Mouse (Mus musculus) T-helper 17 cell (primary cell): ENCODE data around the gene Slc7a9.

ENCODE experiments used
- in situ Hi-C, 2 experiments: fragments of 300-600 bp; cut with MboI, MseI; formaldehyde crosslinking; loops; 1 replicate in 1 of 2; 2 replicates in 1 of 2; pipeline ENCODE4 v1.15.1; 2025; ENCODE audit warnings: high pct_unique_total_duplicates in 2 of 2

Slc7a9 gene

GRCm38 (mm10) chr7:35447996-35448846 is at the start of gene Slc7a9:
Slc7a9 (plus strand) TSS chr7:35448796.
- in situ Hi-C loops = no loop called here

- in situ Hi-C loops = no loop called here
Observed at GRCm38 (mm10) chr7:35401169-35401568, 47.4 kb upstream of the Slc7a9 start.

GRCm38 (mm10) chr7:35415226-35415625 is 33.4 kb upstream of the Slc7a9 start:
- in situ Hi-C loops = no loop called here

GRCm38 (mm10) chr7:35415801-35416653 is 32.6 kb upstream of the Slc7a9 start:
- in situ Hi-C loops = no loop called here

GRCm38 (mm10) chr7:35416654-35416948 is 32.0 kb upstream of the Slc7a9 start:
- in situ Hi-C loops = no loop called here

- in situ Hi-C loops = no loop called here
Observed at GRCm38 (mm10) chr7:35423071-35423470, 25.5 kb upstream of the Slc7a9 start.

- in situ Hi-C loops = no loop called here
Observed at GRCm38 (mm10) chr7:35428146-35428545, 20.4 kb upstream of the Slc7a9 start.

GRCm38 (mm10) chr7:35435266-35435665 is 13.3 kb upstream of the Slc7a9 start:
- in situ Hi-C loops = no loop called here

GRCm38 (mm10) chr7:35447501-35447900 is 1.1 kb upstream of the Slc7a9 start:
- in situ Hi-C loops = no loop called here

GRCm38 (mm10) chr7:35448867-35449266 is 271 bp downstream of the Slc7a9 start:
- in situ Hi-C loops = no loop called here

- in situ Hi-C loops = no loop called here
Observed at GRCm38 (mm10) chr7:35456091-35456814, 7.7 kb downstream of the Slc7a9 start.

- in situ Hi-C loops = no loop called here
Observed at GRCm38 (mm10) chr7:35460971-35461370, 12.4 kb downstream of the Slc7a9 start.

GRCm38 (mm10) chr7:35465027-35465426 is 16.4 kb downstream of the Slc7a9 start:
- in situ Hi-C loops = no loop called here

GRCm38 (mm10) chr7:35467856-35468255 is 19.3 kb downstream of the Slc7a9 start:
- in situ Hi-C loops = no loop called here

GRCm38 (mm10) chr7:35470794-35471193 is 22.2 kb downstream of the Slc7a9 start:
- in situ Hi-C loops = no loop called here

- in situ Hi-C loops = no loop called here
Observed at GRCm38 (mm10) chr7:35476457-35476856, 27.9 kb downstream of the Slc7a9 start.

GRCm38 (mm10) chr7:35485126-35485525 is 36.5 kb downstream of the Slc7a9 start:
- in situ Hi-C loops = no loop called here

GRCm38 (mm10) chr7:35486553-35486952 is 38.0 kb downstream of the Slc7a9 start:
- in situ Hi-C loops = no loop called here

- in situ Hi-C loops = no loop called here
Observed at GRCm38 (mm10) chr7:35490186-35490585, 41.6 kb downstream of the Slc7a9 start.

- in situ Hi-C loops = no loop called here
Observed at GRCm38 (mm10) chr7:35491005-35491404, 42.4 kb downstream of the Slc7a9 start.

GRCm38 (mm10) chr7:35497516-35497915 is 48.9 kb downstream of the Slc7a9 start:
- in situ Hi-C loops = loop anchor here in 1 of 2 experiments (5.0 kb wide), 1 partner anchor 70 kb away; no protein-coding TSS in a partner anchor

GRCm38 (mm10) chr7:35501995-35502394 is 53.4 kb downstream of the Slc7a9 start:
- in situ Hi-C loops = no loop called here
